Mouse (Mus musculus) stomach, embryonic 16.5 days (tissue): ENCODE measurements around the gene Trpm3. TPM values are rescaled to one million over a fixed set of nuclear protein-coding genes. Genes with fewer than 3 reads are reported as not detected.
A peak's percentile ranks its signal among the peaks of the same experiment; 100 is the strongest.

Source experiments
- ATAC-seq: fragments of 200-750 bp; cut with Nextera tagmentation; 2 replicates; pipeline ENCODE4 v1.8.0; 2017; ENCODE audit warnings: moderate number of reproducible peaks, moderate TSS enrichment; ENCODE audit not compliant: insufficient read depth, low FRiP score
- H3K27ac ChIP-seq: fragments of 300-500 bp; sonication (generic); 2 replicates; pipeline ENCODE4 v1.5.1; 2014; ENCODE audit warnings: low read length
- H3K27me3 ChIP-seq: fragments of 300-500 bp; sonication (generic); 2 replicates; pipeline ENCODE4 v1.6.1; 2014; ENCODE audit warnings: low read length, control low read depth, mixed read lengths; ENCODE audit not compliant: control insufficient read depth, insufficient read depth
- H3K36me3 ChIP-seq: fragments of 300-500 bp; sonication (generic); 2 replicates; pipeline ENCODE4 v1.6.1; 2014; ENCODE audit warnings: low read length; ENCODE audit not compliant: control insufficient read depth, insufficient read depth
- H3K4me1 ChIP-seq: fragments of 300-500 bp; sonication (generic); 2 replicates; pipeline ENCODE4 v1.6.1; 2014; ENCODE audit warnings: low read length, control low read depth, mixed read lengths; ENCODE audit not compliant: control insufficient read depth, insufficient read depth
- H3K4me2 ChIP-seq: fragments of 300-500 bp; sonication (generic); 2 replicates; pipeline ENCODE4 v1.6.1; 2014; ENCODE audit warnings: low read depth, low read length, mixed read lengths
- H3K4me3 ChIP-seq: fragments of 300-500 bp; sonication (generic); replicated peaks from 2 replicates; pipeline ENCODE4 v1.5.1; 2014; ENCODE audit warnings: mild to moderate bottlenecking, low read length
- H3K9ac ChIP-seq: fragments of 300-500 bp; sonication (generic); 2 replicates; pipeline ENCODE4 v1.6.1; 2014; ENCODE audit warnings: low read length
- H3K9me3 ChIP-seq: fragments of 300-500 bp; sonication (generic); replicated peaks from 2 replicates; pipeline ENCODE4 v1.6.1; 2016; ENCODE audit warnings: low read length, control low read depth; ENCODE audit not compliant: control insufficient read depth
- whole genome bisulfite sequencing: fragments of 180-500 bp; shearing (Covaris S2); extraction: QIAGEN DNeasy Blood & Tissue Kit; methylation state at CpG from one replicate; pipeline ENCODE4 v1.1.7; 2014; 5-methylcytosine and 5-hydroxymethylcytosine counted together
- polyA plus RNA-seq: library from polyadenylated mRNA; unstranded; fragments of >200 nt; fragmentation: Nextera tagmentation; extraction: Ambion mirVana; gene quantifications from 2 replicates; pipeline ENCODE4 v1.2.1, GENCODE M21; 2015

Trpm3 gene
- polyA plus RNA-seq, 1 experiment from 2014 or later: 1.0 TPM

GRCm38 (mm10) chr19:22883154-22883553, 744.3 kb downstream of the Trpm3 start:
- Histone ChIP-seq H3K4me1 (no peaks in the 10 kb centered on the region), H3K27ac (no peak overlapping the region), H3K9me3 (no peaks in the 10 kb centered on the region), H3K36me3 (no peaks in the 10 kb centered on the region), H3K4me2 (no peak overlapping the region), H3K4me3 (no peak overlapping the region), H3K27me3 (no peaks in the 10 kb centered on the region), H3K9ac (no peak overlapping the region)
- no peak for ATAC-seq
- WGBS: 79% methylated on average over 7 of the region's 7 CpGs

GRCm38 (mm10) chr19:22883744-22884317, 745.0 kb downstream of the Trpm3 start:
- Histone ChIP-seq H3K36me3 (no peaks in the 10 kb centered on the region), H3K9me3 (no peaks in the 10 kb centered on the region), H3K4me1 (no peaks in the 10 kb centered on the region), H3K4me2 (peak overlapping the region; percentile 47), H3K9ac (no peak overlapping the region), H3K27ac (no peak overlapping the region), H3K27me3 (no peaks in the 10 kb centered on the region), H3K4me3 (peak overlapping the region; percentile 22)
- no peak for ATAC-seq
- 22% methylated on average over 18 of the region's 18 CpGs for WGBS

DNA sequence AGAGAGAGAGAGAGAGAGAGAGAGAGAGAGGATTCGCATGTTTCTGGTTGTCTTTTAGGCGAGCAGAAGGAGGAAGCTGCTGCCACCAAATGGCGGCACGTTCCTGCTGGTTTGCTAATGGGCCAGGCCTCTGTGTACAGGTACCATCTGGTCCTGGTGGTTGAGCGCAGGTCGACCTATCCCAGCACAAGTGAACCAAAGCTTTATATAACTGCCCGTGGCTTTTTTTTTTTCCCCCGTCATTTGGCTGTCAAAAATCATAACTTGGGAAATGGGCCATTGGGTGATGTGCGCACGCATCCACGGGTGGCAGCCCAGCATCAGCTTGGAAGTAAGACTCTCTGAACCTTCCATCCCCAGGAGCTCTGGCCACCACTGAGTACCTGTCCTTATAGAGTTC, 745.5 kb downstream of the Trpm3 start:
- Histone ChIP-seq H3K9me3 (no peaks in the 10 kb centered on the region), H3K4me1 (no peaks in the 10 kb centered on the region), H3K27me3 (no peaks in the 10 kb centered on the region), H3K4me3 (no peak overlapping the region), H3K4me2 (peak overlapping the region; percentile 47), H3K36me3 (no peaks in the 10 kb centered on the region), H3K27ac (no peak overlapping the region), H3K9ac (no peak overlapping the region)
- 48% methylated on average over 11 of the region's 11 CpGs for WGBS
- ATAC-seq: no peak

- Histone ChIP-seq H3K27ac (no peak overlapping the region), H3K4me3 (no peak overlapping the region), H3K27me3 (no peaks in the 10 kb centered on the region), H3K9ac (no peak overlapping the region), H3K36me3 (no peaks in the 10 kb centered on the region), H3K4me2 (no peak overlapping the region), H3K4me1 (no peaks in the 10 kb centered on the region), H3K9me3 (no peaks in the 10 kb centered on the region)
- WGBS: 89% methylated on average over 5 of the region's 5 CpGs
- ATAC-seq: no peak
Observed at GRCm38 (mm10) chr19:22885051-22885450, 746.2 kb downstream of the Trpm3 start.

- no peak for ATAC-seq
- Histone ChIP-seq H3K36me3 (no peaks in the 10 kb centered on the region), H3K4me2 (no peak overlapping the region)
Observed at GRCm38 (mm10) chr19:22901892-22902291, 763.0 kb downstream of the Trpm3 start.

DNA sequence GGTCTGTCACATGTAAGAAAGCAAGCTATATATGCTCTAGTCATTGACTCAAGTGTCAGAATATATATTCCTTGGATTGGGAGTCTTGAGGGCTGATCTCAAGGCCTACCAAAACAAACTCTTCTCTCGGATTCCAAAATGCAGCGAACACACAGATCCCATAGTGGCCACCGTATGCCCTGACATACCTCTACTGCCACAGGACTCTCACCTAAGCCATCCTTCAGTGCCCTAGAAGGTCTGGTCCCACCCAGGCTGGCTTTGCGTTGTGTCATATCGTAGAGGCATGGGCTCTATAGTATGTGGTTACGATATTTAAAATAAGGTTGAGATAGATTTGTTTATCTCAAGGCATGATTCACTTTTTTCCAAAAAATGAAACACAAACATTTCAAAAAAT, 763.5 kb downstream of the Trpm3 start:
- 93% methylated on average over 6 of the region's 6 CpGs for WGBS
- Histone ChIP-seq H3K4me2 (no peak overlapping the region), H3K27ac (no peak overlapping the region), H3K27me3 (no peaks in the 10 kb centered on the region), H3K9ac (no peak overlapping the region), H3K4me1 (no peaks in the 10 kb centered on the region), H3K4me3 (no peak overlapping the region), H3K9me3 (no peaks in the 10 kb centered on the region), H3K36me3 (no peaks in the 10 kb centered on the region)
- ATAC-seq: no peak

More at GRCm38 (mm10) chr19:22901892-22902291, 763.0 kb downstream of the Trpm3 start:
- no peak overlapping the region for H3K9ac ChIP-seq
- 69% methylated on average over 7 of the region's 7 CpGs for WGBS
- no peaks in the 10 kb centered on the region for H3K9me3 ChIP-seq
- no peaks in the 10 kb centered on the region for H3K4me1 ChIP-seq
- H3K27ac ChIP-seq: no peak overlapping the region
- H3K27me3 ChIP-seq: no peaks in the 10 kb centered on the region
- H3K4me3 ChIP-seq: no peak overlapping the region

GRCm38 (mm10) chr19:22905066-22905482, 766.2 kb downstream of the Trpm3 start:
- Histone ChIP-seq H3K4me3 (no peak overlapping the region), H3K36me3 (no peaks in the 10 kb centered on the region), H3K27ac (no peak overlapping the region), H3K9ac (no peak overlapping the region), H3K4me1 (no peaks in the 10 kb centered on the region), H3K9me3 (no peaks in the 10 kb centered on the region), H3K27me3 (no peaks in the 10 kb centered on the region), H3K4me2 (no peak overlapping the region)
- ATAC-seq: no peak
- 77% methylated on average over 11 of the region's 11 CpGs for WGBS

DNA sequence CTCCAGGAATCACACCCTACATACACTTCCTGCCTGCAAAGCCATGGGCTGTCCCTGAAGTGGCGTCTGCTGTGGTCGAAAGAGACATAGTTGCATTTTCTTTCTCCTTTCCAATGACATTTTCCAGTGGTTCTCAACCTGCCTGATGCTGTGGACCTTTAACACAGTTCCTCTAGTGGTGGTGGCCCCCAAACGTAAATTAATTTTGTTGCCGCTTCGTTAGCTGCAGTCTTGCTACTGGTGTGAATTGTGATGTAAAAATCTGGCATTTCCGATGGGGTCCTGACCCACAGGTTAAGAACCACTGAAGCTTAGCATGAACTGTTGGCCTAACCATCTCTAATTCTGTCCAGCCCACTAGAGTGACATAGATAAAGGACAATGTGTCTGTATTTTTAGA, 771.8 kb downstream of the Trpm3 start:
- H3K4me1 ChIP-seq: no peaks in the 10 kb centered on the region
- H3K9me3 ChIP-seq: no peaks in the 10 kb centered on the region
- no peak overlapping the region for H3K4me3 ChIP-seq
- H3K9ac ChIP-seq: no peak overlapping the region
- no peaks in the 10 kb centered on the region for H3K27me3 ChIP-seq
- no peaks in the 10 kb centered on the region for H3K36me3 ChIP-seq
- no peak overlapping the region for H3K4me2 ChIP-seq
- WGBS: 88% methylated on average over 6 of the region's 6 CpGs
- no peak for ATAC-seq
- no peak overlapping the region for H3K27ac ChIP-seq

DNA sequence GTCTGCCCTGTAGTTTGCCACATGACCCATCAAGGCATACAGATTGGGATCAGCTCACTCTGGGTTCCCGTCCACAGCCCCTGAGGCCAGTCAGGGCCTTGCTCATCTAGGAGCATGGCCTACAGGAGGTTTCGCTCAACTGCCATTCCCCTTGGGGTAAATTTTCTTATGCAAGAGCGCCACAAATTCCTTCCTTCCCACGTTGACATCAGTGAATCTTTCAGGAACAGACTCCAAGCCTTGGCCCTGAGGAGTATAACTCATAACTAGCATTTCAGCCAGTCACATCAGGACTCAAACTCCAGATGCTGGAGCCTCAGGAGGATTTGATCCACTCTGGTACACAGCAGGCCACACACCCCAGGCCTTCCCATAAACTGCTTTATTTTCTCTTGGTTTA, 774.1 kb downstream of the Trpm3 start:
- no peak overlapping the region for H3K4me3 ChIP-seq
- 88% methylated on average over 4 of the region's 4 CpGs for WGBS
- H3K27ac ChIP-seq: no peak overlapping the region
- H3K36me3 ChIP-seq: no peaks in the 10 kb centered on the region
- ATAC-seq: no peak
- no peaks in the 10 kb centered on the region for H3K9me3 ChIP-seq
- no peak overlapping the region for H3K9ac ChIP-seq
- H3K27me3 ChIP-seq: no peaks in the 10 kb centered on the region
- H3K4me2 ChIP-seq: no peak overlapping the region
- H3K4me1 ChIP-seq: peaks cover 11% of the 10 kb centered on the region
